Mouse (Mus musculus): Measurements from ENCODE around the gene Jmjd8.

GRCm38 (mm10) chr17:25880196-25880910 is 51.7 kb downstream of the Jmjd8 start, which contains the start of gene Wfikkn1:
- TF ChIP-seq CTCF (IDR thresholded peaks at IDR 0.05; ENCODE audit: low read depth, low read length) (no peak), POLR2A (IDR thresholded peaks at IDR 0.05; ENCODE audit: extremely low read depth, insufficient read depth, low read length) (no peak)
